Mouse (Mus musculus): ENCODE measurements around the gene Gm853.
A peak's percentile ranks its signal among the peaks of the same experiment; 100 is the strongest.

- TF ChIP-seq CTCF (IDR thresholded peaks at IDR 0.05; ENCODE audit: low read depth) (peak; percentile 26; the same call in 1 of the 2 replicates), EP300 (IDR thresholded peaks at IDR 0.05; ENCODE audit: low read depth) (no peak)
Measured at GRCm38 (mm10) chr4:130212421-130212820, 9.8 kb downstream of the Gm853 start.

Data from liver, embryonic 14.5 days (tissue).